Mouse (Mus musculus): ENCODE measurements at regions not wholly inside any gene's neighbourhood (a gene's known extent, or its start where the extent isn't known, plus 50 kb on each side); places are given as distances from the start of the nearest gene placed in this dataset.

- TF ChIP-seq CTCF (conservative IDR thresholded peaks at IDR 0.05; ENCODE audit: insufficient read depth, insufficient read length, low read depth, low read length) (no peak), POLR2A (IDR thresholded peaks at IDR 0.05; ENCODE audit: low read depth, low read length) (no peak)
Observed at GRCm38 (mm10) chr7:136780708-136781107, 113.7 kb upstream of the Mgmt start.
